Mouse (Mus musculus) right cerebral cortex, postnatal 36 days (tissue): Measurements from ENCODE around the gene Hmgn2.
A peak's percentile ranks its signal among the peaks of the same experiment; 100 is the strongest.
"Not testable (repeated sequence)": the region's sequence is repeated elsewhere in the genome, so short reads cannot be mapped to it uniquely, and the experiment has no call there.

Source experiments
- DNase-seq, 2 experiments: peaks; one replicate each; pipeline ENCODE4 v3.0.0; 2022; ENCODE audit warnings: low spot score in 2 of 2, mixed read lengths in 1 of 2

Hmgn2 gene

GRCm38 (mm10) chr4:133968150-133968921 lies at the start of gene Hmgn2:
Hmgn2 (minus strand) TSS chr4:133968650.
- peak in 1 of 2 experiments; percentile 19 for DNase-seq

GRCm38 (mm10) chr4:134017201-134017865 lies 48.9 kb upstream of the Hmgn2 start:
- no peak for DNase-seq

- no peak for DNase-seq
Observed at GRCm38 (mm10) chr4:134016767-134017166, 48.3 kb upstream of the Hmgn2 start.

GRCm38 (mm10) chr4:134016208-134016607 lies 47.8 kb upstream of the Hmgn2 start:
- no peak for DNase-seq

- no peak for DNase-seq
Observed at GRCm38 (mm10) chr4:134012858-134013528, 44.5 kb upstream of the Hmgn2 start.

GRCm38 (mm10) chr4:134011450-134012414 lies 43.3 kb upstream of the Hmgn2 start:
- no peak for DNase-seq

- DNase-seq: no peak
Observed at GRCm38 (mm10) chr4:134009709-134010108, 41.3 kb upstream of the Hmgn2 start.

GRCm38 (mm10) chr4:134006845-134007244 lies 38.4 kb upstream of the Hmgn2 start:
- no peak for DNase-seq

GRCm38 (mm10) chr4:134005581-134006358 lies 37.3 kb upstream of the Hmgn2 start:
- DNase-seq: no peak

- DNase-seq: no peak
Observed at GRCm38 (mm10) chr4:134002903-134003302, 34.5 kb upstream of the Hmgn2 start.

GRCm38 (mm10) chr4:134002246-134002645 lies 33.8 kb upstream of the Hmgn2 start:
- no peak for DNase-seq

GRCm38 (mm10) chr4:134001710-134002109 lies 33.3 kb upstream of the Hmgn2 start:
- no peak for DNase-seq

- peak; percentile 93 to 94 for DNase-seq
Observed at GRCm38 (mm10) chr4:134000466-134001438, 32.3 kb upstream of the Hmgn2 start, which contains the start of gene Dhdds. Dhdds (minus strand) TSS chr4:134000918.

GRCm38 (mm10) chr4:133994697-133995096 lies 26.2 kb upstream of the Hmgn2 start:
- no peak for DNase-seq

GRCm38 (mm10) chr4:133991087-133991660 lies 22.7 kb upstream of the Hmgn2 start:
- DNase-seq: no peak

- DNase-seq: no peak
Observed at GRCm38 (mm10) chr4:133990035-133990434, 21.6 kb upstream of the Hmgn2 start.

GRCm38 (mm10) chr4:133988289-133988688 lies 19.8 kb upstream of the Hmgn2 start:
- DNase-seq: not testable (repeated sequence)

GRCm38 (mm10) chr4:133982936-133983335 lies 14.5 kb upstream of the Hmgn2 start:
- DNase-seq: no peak

GRCm38 (mm10) chr4:133980496-133980895 lies 12.0 kb upstream of the Hmgn2 start:
- DNase-seq: no peak
